Mouse (Mus musculus): Measurements from ENCODE around the gene Zc3h6.

Gene Zc3h6

GRCm38 (mm10) chr2:128966641-128967580 is at the start of gene Zc3h6:
Gene Zc3h6, plus strand, starts transcription at chr2:128967402.
- DNase-seq = peak; percentile 99

- DNase-seq = no peak
Observed at GRCm38 (mm10) chr2:128924799-128925198, 42.4 kb upstream of the Zc3h6 start.

- DNase-seq = no peak
Observed at GRCm38 (mm10) chr2:128928446-128928845, 38.8 kb upstream of the Zc3h6 start.

GRCm38 (mm10) chr2:128930704-128931103 is 36.5 kb upstream of the Zc3h6 start:
- DNase-seq = no peak

GRCm38 (mm10) chr2:128936256-128936655 is 30.9 kb upstream of the Zc3h6 start:
- DNase-seq = no peak

- peak; percentile 98 to 99 for DNase-seq
Observed at GRCm38 (mm10) chr2:128943538-128944528, 23.4 kb upstream of the Zc3h6 start, which contains the start of gene Zc3h8. Gene Zc3h8, minus strand, starts transcription at chr2:128944077.

GRCm38 (mm10) chr2:128947962-128948588 is 19.1 kb upstream of the Zc3h6 start:
- DNase-seq = peak; percentile 52 to 80

- DNase-seq = no peak
Observed at GRCm38 (mm10) chr2:128954186-128954585, 13.0 kb upstream of the Zc3h6 start.

- DNase-seq = no peak
Observed at GRCm38 (mm10) chr2:128965505-128966105, 1.6 kb upstream of the Zc3h6 start.

- DNase-seq = no peak
Observed at GRCm38 (mm10) chr2:128966236-128966635, 966 bp upstream of the Zc3h6 start.

- DNase-seq = peak; percentile 90 to 91
Observed at GRCm38 (mm10) chr2:128967661-128968441, 649 bp downstream of the Zc3h6 start, which contains the start of gene Gm10762. Gene Gm10762, minus strand, starts transcription at chr2:128967725.

GRCm38 (mm10) chr2:128968475-128969083 is 1.4 kb downstream of the Zc3h6 start:
- no peak for DNase-seq

- DNase-seq = no peak
Observed at GRCm38 (mm10) chr2:128972301-128972700, 5.1 kb downstream of the Zc3h6 start.

- DNase-seq = no peak
Observed at GRCm38 (mm10) chr2:128975572-128975971, 8.4 kb downstream of the Zc3h6 start.

- no peak for DNase-seq
Observed at GRCm38 (mm10) chr2:128984746-128985145, 17.5 kb downstream of the Zc3h6 start.

- peak; percentile 29 to 43 for DNase-seq
Observed at GRCm38 (mm10) chr2:129004872-129005271, 37.7 kb downstream of the Zc3h6 start.

GRCm38 (mm10) chr2:129006194-129006749 is 39.1 kb downstream of the Zc3h6 start:
- DNase-seq = no peak

- DNase-seq = peak; percentile 50 to 66
Observed at GRCm38 (mm10) chr2:129008867-129009266, 41.7 kb downstream of the Zc3h6 start.

GRCm38 (mm10) chr2:129020106-129020505 is 52.9 kb downstream of the Zc3h6 start:
- no peak for DNase-seq

GRCm38 (mm10) chr2:129024820-129025219 is 57.6 kb downstream of the Zc3h6 start:
- no peak for DNase-seq
